Mouse (Mus musculus) stomach, postnatal 0 days (tissue): ENCODE results near the gene Ctsc.

Experiments
- CTCF ChIP-seq: IDR thresholded peaks from 2 replicates; pipeline ENCODE4 v1.5.1; 2016; ENCODE audit warnings: antibody characterized with exemption, low read depth, mild to moderate bottlenecking, moderate library complexity
- EP300 ChIP-seq: optimal IDR thresholded peaks from 2 replicates; pipeline ENCODE3; 2016; ENCODE audit warnings: antibody characterized with exemption

DNA sequence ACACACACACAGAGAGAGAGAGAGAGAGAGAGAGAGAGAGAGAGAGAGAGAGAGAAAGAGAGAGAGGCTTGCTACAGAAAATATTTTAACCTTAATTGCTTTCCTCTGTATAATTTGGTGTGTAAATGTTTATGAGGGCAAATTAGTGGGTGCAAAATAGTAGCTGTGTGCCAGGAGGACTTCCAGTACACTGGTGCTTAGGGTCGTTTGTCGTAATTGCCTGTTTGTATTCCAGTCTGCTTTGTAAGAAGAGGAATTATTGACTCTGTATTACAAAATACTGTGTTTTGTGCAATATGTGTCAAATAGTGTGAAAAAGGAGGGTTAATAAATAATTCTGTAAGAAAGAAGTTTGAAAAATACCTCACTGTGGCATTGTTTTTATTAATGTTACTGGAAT is 13.2 kb downstream of the Ctsc start:
- TF ChIP-seq CTCF (no peak), EP300 (no peak)
